Mouse (Mus musculus): Measurements from ENCODE around the gene Galntl6.
A peak's percentile ranks its signal among the peaks of the same experiment; 100 is the strongest.

Gene Galntl6

GRCm38 (mm10) chr8:58912196-58912839, at the start of gene Galntl6:
TSS of gene Galntl6 (minus strand) at chr8:58912640.
- peak; percentile 82 for DNase-seq

- no peak for DNase-seq
Observed at GRCm38 (mm10) chr8:58957195-58957739, 44.8 kb upstream of the Galntl6 start.

GRCm38 (mm10) chr8:58943773-58944172, 31.3 kb upstream of the Galntl6 start:
- no peak for DNase-seq

- peak; percentile 14 for DNase-seq
Observed at GRCm38 (mm10) chr8:58931066-58931465, 18.6 kb upstream of the Galntl6 start.

GRCm38 (mm10) chr8:58915142-58915541, 2.7 kb upstream of the Galntl6 start:
- DNase-seq, result no peak

GRCm38 (mm10) chr8:58913640-58913968, 1.2 kb upstream of the Galntl6 start:
- peak; percentile 25 for DNase-seq

- DNase-seq, result peak; percentile 67
Observed at GRCm38 (mm10) chr8:58912840-58913639, 600 bp upstream of the Galntl6 start.

GRCm38 (mm10) chr8:58911677-58912076, 763 bp downstream of the Galntl6 start, which contains the start of gene BC030500:
TSS of gene BC030500 (plus strand) at chr8:58911755.
- DNase-seq, result no peak

GRCm38 (mm10) chr8:58904465-58904864, 8.0 kb downstream of the Galntl6 start:
- DNase-seq, result no peak

GRCm38 (mm10) chr8:58895960-58896359, 16.5 kb downstream of the Galntl6 start:
- DNase-seq, result no peak

- no peak for DNase-seq
Observed at GRCm38 (mm10) chr8:58890591-58890990, 21.8 kb downstream of the Galntl6 start.

GRCm38 (mm10) chr8:58886405-58886804, 26.0 kb downstream of the Galntl6 start:
- peak; percentile 31 for DNase-seq

GRCm38 (mm10) chr8:58824347-58824746, 88.1 kb downstream of the Galntl6 start:
- DNase-seq, result no peak

- DNase-seq, result no peak
Observed at GRCm38 (mm10) chr8:58805190-58805589, 107.2 kb downstream of the Galntl6 start.

GRCm38 (mm10) chr8:58801847-58802246, 110.6 kb downstream of the Galntl6 start:
- no peak for DNase-seq

GRCm38 (mm10) chr8:58753769-58754168, 158.7 kb downstream of the Galntl6 start:
- peak; percentile 8 for DNase-seq

GRCm38 (mm10) chr8:58737963-58738362, 174.5 kb downstream of the Galntl6 start:
- DNase-seq, result no peak

GRCm38 (mm10) chr8:58691761-58692160, 220.7 kb downstream of the Galntl6 start:
- no peak for DNase-seq

GRCm38 (mm10) chr8:58677847-58678450, 234.5 kb downstream of the Galntl6 start:
- peak; percentile 6 for DNase-seq

GRCm38 (mm10) chr8:58669075-58669474, 243.4 kb downstream of the Galntl6 start:
- DNase-seq, result peak; percentile 8

GRCm38 (mm10) chr8:58660019-58660418, 252.4 kb downstream of the Galntl6 start:
- no peak for DNase-seq

- DNase-seq, result no peak
Observed at GRCm38 (mm10) chr8:58655631-58656030, 256.8 kb downstream of the Galntl6 start.

- DNase-seq, result no peak
Observed at GRCm38 (mm10) chr8:58606451-58606850, 306.0 kb downstream of the Galntl6 start.

- DNase-seq, result peak; percentile 27
Observed at GRCm38 (mm10) chr8:58604751-58605150, 307.7 kb downstream of the Galntl6 start.
